Mouse (Mus musculus) embryo, embryonic 11.5 days (tissue): ENCODE measurements around the gene Gm17018.

ENCODE experiments used
- DNase-seq: peaks from one replicate; pipeline ENCODE4 v3.0.0-alpha.2; 2012; ENCODE audit warnings: low read depth, low spot score

Gm17018 gene

DNA sequence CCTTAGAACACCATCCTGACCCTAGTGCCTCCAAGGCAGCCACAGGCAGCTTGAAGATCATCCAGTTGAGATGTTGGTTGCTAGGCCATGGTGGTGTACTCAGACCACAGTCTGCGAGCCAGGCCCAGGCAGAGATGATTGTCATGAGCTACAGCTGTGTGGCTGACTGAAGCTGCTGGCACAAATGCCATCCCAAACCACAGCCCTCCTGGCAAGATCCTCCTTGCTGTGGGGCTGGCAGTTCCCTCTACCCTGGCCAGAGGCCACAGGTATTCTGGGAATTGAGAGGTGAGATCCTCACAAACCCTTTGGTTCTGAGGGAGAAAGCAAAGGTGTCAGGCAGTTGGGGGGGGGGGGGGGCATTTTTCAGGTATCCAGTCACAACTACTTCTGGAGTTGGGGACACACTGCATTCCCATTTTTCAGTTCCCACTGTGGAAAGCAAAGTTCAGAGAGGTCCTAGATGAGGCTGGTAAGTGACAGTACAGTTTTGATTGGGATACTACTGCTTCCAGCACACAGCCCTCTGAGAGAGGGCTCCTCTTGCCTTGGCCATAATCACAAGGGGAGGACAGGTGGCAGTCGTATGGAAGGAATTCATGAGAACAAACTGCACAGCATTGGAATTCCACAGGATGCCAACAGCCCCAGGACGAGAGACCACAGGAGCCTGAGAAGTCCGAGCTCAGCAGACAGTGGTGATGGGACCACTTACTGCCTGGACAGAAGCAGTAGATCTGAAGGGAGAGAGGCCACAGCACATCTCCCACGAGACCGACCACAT lies 27.3 kb downstream of the Gm17018 start:
- DNase-seq: no peak

DNA sequence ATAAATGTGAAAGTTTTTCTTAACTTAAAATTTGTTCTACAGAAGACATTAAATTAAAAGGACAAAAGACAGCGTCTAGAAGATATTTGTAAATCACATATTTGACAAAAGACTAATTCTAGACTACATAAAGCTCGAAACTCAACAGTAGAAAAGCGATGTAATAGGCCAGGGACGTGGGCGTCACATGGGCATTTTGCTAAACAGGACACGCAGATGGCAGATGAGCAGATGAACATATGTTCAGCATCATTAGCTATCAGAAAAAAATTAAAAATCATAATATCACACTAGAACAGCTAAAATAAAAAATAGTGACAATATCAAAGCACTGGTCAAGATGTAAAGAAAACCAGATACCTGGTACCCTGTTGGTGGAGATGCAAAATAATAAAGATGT lies 29.3 kb downstream of the Gm17018 start:
- no peak for DNase-seq

DNA sequence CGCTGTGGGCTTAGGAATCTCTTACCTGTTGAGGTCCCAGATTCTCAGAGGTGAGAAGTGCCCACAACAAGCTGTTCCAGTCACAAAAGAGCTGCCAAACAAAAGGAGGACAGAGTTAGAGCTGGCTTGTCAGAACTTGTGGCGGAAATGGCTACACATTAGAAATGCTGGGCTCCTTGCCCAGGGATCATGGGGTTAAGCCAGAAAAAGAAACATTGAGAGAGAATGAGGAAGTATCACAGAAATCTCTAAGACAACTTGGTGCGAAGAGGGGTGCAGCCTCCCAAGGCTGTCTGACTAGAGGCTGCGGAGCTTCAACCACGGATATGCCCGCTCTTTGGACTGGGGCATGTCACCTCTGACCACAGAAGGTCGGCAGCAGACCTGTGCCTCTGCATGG lies 31.3 kb downstream of the Gm17018 start:
- DNase-seq: no peak

DNA sequence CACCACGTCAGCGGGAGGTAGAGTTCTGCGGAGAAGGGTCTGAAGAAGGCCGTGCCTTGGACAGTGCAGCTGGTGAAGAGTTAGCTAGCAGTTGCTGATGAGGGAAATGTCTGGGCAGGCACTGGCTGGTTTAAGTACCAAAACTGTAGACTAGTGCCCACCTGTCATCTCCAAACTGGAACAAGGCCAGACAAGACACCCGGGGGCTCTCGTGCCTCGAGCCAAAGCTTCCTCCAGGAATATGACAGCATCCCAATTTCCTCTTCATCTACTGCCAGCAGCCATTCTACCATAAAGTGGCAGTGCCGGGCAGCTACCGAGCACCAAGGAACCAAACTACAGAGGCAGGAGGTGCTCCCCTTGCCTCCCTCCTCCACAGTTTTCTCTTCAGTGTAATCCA lies 32.5 kb downstream of the Gm17018 start:
- DNase-seq: no peak

DNA sequence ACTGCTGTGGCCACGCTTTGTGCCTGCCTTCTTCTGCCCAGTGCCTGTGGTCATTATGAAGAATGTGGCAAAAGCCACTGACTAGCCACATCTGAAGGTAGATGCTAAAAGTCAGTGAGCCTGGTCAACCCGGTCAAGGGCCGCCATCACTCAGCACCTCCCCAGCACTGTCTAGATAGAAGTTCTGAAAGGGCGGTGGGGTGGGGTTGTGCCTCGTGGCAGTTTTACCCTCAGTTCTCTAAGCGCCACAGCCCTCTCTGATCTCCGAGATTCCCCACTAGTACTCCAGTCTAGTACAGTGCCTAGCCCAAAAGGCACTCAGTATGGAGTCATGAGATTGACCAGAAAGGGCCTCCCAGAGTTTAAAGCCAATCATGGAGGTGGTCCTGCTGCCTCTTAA lies 33.7 kb downstream of the Gm17018 start:
- no peak for DNase-seq

DNA sequence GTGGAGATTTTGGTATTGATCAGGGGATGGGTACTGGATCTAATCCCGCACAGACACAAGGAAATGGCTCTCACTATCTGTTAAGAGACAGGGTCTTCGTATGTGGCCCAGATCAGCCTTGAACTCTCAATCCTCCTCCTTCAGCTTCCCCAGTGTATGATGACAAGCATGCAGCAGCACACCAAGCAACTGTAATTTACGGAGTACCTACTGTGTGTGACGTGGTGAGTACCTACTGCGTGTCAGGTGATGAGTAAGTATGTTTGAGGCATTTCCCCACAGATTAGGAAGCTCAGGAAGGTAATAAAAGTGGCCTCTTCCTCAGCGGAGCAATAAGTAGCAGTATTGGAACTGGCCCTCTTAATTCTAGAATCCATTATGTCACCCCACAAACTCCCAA lies 35.1 kb downstream of the Gm17018 start:
- no peak for DNase-seq

DNA sequence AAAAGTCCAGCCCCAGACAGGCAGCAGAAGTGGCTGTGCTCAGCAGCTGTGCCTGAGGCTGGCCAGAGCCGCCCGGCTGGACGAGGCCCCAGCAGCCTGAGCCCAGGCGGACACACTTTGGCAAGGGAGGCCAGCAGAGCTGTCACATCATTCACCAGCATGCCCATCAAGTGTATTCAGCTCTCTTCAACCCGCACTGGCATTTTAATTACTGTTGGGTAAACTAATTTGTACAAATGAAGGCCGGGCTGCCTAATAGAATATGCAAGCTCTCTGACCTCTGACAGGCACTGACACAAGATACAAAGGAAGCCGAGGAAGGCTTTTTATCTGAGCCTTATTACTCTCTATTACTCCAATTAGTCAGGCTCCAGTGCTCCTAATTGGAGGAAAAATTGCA lies 35.6 kb downstream of the Gm17018 start:
- no peak for DNase-seq

DNA sequence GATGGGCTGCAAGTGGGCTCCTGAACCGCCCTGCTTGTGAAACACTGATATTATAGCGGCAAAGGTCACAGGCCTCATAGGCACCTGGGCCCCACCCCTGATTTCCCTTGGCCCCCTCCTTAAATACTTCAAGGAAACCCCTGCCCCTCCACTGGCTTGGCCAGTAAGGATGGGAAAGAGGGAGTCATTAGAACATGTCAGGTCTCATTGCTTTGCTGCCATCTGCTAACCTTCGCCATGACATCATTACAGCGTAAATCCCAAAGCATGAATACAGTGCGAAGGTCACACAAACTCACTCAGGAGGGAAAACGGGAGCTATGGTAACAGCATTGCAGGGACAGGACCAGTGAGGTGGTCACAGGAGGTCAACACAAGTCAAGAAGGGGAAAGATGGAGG lies 36.0 kb downstream of the Gm17018 start:
- DNase-seq: no peak

DNA sequence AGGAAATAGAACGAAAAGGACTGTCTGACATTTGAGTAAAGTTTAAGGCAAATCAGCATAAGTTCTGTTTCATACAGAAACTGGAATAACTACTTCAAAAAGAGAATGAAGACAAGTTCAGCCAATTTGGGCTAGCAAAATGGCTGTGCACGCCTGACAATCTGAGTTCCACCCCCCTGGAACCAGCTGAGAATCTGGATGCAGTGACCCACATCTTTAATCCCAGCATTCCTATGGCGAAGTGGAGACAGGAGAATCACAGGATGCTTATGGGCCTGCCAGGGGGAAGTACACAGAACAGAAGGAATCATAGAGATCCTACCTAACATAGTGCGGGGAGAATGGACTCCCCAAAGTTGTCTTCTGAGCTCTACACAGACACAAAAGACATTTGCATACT lies 36.7 kb downstream of the Gm17018 start:
- no peak for DNase-seq

DNA sequence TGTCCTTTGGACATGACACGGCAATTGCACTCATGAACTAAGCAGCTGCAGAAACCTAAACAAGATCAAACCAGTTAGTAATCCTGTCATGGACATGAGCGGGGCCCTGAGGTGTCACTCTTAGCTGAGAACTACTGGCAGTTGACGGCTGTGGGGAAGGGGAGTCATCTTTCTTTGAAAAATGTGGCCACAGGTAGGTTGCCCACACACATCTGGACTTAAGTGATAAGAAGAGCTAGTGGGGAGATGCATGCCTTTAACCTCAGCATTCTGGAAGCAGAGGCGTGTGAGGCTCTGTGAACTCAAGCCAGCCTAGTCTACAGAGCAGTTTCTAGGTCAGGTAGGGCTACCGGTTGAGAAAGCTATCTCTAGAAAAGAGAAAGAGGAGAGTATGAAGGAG lies 42.2 kb downstream of the Gm17018 start:
- no peak for DNase-seq

DNA sequence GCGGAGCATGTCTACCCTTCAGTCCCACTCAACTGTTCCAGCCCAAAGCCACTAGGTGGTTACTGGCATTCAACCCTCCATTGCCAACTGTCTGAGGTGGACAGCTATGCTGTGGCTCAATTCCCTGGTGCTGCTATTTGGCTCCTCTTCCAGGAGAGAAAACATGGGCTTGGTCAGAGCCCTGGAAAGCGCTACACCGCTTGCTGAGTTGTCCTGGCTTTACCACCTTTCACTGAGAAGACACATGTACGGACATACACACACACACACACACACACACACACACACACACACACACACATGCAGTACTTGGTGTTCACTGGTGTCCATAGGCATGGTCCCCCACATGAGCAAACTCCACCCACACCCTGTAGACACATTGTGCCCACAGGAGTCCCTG lies 46.3 kb downstream of the Gm17018 start:
- no peak for DNase-seq

DNA sequence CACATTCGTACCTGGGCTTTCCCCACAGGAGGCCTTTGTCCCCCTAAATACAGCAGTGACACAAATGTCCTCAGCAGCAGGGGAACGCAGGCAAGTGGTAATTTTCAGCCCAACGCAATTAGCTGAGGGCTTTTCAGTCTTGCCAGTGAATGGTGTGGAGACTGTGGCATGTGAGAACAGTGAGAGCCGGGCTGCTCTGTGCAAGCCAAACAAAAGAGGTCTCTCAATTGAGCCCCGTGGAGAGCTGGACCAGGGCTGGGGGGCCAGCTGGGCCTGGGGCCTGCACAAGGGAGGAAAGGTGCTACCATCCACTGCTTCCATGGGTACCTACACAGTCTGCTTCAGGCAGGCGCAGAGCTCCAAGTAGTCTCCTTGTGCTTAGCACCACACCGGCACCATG lies 47.1 kb downstream of the Gm17018 start:
- DNase-seq: no peak

DNA sequence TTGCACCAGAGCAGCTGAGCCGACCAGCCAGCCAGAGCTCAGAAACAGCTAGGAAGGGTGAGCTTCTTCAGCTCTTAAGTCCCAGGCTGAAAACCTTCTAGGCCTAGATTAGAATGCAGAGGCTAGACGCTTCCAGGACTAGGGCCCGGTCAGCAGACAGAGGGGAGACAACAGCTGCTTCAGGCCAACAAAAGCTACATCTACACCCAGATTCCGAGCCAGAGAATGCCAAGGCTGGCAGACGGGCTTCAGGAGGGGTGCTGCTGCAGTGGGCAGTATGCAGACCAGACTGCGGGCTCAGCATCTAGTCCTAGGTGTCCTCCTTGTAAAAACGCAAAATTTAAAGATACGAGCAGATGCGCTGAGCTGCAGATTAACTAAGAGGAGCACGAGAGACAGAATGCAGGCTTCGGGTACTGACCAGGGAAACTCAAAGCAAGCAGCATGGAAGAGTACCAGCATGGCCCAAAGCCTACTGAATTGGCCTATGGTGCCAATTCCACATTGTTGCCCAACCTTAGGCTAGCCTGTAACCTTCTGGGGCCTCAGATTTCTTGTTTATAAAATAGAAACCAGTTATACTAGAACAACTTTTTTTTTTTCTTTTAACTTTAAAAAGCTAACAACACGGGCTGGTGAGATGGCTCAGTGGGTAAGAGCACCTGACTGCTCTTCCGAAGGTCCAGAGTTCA lies 48.4 kb downstream of the Gm17018 start:
- DNase-seq: no peak

DNA sequence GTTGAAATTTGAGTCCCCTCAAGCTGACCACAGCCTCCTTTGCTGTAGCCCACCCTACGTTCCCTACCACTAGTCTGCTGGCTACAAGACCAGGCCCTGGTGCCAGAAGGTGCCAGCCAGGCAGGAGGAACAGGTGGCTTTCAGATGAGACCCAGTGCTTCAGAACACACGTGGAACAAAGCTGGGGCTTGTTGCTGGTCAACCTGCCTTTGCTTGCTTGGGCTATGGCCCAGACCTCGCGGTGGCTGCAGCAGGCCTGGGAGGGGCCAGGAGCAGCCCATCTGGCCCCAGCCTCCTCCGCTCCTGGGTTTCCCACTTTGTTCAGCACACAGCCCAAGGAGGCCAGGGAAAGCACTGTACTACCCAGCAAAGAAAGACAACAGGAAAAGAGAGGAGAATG lies 50.4 kb downstream of the Gm17018 start:
- DNase-seq: no peak

DNA sequence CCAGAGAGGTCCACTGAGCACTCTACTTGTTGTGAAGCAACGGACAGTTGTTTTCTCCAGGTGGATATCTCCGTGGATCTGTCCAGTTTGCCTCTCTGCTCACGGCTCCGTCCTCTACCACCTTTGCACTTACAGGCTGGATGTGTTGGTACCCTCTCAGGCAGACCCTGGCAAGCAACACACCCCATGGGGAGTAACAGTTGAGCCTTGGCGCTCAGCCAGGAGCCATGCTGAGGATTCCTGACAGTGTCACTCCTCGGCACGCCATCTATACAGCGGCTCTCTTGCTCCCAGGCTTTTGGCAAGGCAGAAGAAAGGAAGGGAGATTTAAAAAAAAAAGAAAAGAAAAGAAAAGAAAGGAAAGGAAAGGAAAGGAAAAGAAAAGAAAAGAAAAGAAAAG lies 54.0 kb downstream of the Gm17018 start:
- DNase-seq: no peak

DNA sequence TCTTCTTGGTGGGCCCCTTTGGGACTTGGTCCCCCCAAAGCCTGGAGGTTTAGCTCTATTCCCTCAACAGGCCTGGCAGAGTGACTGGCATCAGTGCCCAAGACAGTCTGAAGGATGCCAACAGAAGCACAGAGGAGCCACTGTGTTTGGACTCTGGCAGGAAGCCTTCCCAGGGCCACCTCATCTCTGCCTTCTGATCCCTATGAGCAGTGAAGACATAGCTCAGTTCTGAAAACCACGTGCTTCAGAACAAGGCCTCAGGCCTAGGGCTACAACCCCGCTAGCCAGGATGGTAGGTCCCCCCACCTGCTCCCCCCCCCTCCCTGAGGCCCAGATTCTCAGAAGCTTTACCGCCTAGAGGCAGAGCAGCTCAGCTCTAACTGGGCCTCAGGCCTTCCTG lies 54.5 kb downstream of the Gm17018 start:
- no peak for DNase-seq

DNA sequence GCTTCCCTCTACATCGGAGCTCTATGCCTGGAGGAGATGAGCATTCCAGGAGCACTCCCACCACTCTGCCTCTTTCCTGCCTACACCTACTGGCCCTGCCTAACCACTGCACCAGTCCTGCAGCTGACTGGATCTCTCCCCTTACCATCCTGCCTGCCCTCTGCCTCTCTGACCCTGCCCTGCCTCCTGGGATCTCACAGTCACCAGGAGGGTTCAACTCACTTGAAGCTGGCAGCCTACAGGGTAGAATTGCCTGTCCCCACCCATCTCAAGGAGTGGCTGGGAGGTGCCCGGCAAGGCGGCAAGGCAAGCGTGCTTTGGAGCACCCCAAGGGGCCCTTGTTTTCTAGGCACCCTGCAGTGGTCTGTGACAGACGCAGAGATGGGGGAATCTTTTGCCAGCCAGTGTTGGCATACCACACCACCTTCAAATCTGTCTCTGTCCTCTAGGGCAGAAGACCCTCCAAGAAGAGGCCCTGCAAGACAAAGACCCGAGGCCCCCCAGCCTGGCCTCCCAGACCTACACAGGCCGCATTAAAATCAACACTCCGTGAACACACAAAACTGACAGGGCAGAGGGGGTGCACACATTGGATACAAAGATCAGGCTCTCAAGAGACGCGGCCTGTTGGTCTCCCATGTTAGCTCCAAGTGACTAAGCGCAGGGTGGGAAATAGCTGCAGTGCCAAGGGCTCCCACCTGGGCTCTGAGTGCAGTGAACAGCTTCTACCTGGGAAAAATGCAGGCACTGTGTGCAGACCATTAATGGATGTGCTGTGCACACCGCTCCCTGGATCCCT lies 55.2 kb downstream of the Gm17018 start:
- no peak for DNase-seq

DNA sequence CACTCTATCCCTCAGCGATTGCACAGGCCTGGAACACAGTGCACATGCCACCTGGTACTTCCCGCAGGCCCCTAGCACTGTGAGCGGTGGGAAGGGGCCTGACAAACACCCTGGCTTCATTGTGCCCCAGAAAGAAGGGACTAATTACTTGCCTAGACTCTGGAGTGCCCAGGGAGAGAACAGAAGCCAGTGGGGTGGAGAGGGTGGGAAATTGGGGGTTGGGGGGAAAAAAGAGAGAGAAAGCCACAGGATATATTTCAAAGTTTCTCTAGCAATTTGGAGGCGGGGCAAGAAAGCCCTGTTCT lies 55.8 kb downstream of the Gm17018 start:
- no peak for DNase-seq

DNA sequence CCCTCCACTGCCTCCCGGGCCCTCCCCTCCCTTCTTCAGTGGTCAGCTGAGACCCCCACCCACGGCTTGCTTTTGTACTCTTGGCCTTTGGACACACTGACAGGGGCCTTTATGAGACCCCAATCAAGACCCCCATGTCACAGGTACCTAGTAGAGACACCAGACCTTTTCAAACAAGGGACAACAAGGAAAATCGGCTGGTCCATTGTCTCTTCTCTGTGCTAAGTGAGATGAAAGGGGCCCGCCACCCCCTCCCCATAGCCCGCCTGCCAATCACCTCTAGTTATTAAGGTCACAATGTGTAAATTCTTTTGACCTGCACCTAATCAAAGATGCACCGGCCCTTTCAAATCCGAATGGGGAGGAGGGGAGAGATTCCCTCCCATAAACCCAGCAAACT lies 56.3 kb downstream of the Gm17018 start:
- DNase-seq: no peak

DNA sequence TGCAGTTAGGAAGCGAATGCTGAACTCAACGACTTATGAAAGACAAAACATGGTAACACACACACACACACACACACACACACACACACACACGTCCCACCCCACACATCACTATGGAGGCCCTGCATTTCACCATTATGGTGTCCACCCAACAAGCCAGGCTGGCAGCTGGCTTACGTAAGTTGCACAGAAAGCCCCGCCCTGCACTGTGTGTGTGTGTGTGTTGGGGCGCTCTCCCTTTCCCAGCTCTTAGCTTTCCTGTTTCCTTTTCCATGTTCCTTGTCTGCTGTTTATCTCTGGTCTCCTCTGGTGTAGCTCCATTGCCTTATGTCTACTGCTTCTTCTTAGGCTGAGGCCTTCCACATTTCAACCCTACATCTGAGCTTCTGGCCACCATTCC lies 57.8 kb downstream of the Gm17018 start:
- DNase-seq: no peak

DNA sequence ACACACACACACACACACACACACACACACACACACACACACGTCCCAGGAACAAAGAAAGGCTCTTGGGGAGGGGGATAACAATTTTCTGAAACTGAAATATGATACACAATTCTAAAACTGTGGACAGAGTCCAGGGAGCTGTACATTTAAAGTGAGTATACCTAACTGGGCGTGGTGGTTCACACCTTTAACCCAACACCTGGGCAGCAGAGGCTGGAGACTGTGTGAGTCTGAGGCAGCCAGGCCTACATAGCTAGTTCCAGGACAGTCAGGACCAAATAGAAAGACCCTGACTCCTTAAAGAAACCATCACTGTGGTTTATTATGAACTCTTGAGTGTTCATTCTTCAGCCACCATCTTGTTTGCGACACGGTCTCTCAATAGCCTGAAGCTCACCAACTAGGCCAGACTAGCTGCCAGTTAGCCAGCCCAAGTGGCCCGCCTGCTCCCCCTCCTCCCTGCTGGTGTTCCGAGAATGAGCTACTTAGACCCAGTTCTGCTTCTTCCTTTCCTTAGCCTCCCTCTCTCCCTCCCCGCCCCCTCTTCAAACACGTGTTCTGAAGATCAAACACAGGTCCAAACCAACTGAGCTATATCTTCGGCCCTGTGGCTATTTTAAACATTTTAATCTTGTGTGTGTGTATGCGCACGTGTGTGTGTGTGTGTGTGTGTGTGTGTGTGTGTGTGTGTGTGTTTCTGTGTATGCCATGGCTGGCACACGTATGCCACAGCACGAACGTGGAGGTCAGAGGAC lies 59.5 kb downstream of the Gm17018 start:
- no peak for DNase-seq

DNA sequence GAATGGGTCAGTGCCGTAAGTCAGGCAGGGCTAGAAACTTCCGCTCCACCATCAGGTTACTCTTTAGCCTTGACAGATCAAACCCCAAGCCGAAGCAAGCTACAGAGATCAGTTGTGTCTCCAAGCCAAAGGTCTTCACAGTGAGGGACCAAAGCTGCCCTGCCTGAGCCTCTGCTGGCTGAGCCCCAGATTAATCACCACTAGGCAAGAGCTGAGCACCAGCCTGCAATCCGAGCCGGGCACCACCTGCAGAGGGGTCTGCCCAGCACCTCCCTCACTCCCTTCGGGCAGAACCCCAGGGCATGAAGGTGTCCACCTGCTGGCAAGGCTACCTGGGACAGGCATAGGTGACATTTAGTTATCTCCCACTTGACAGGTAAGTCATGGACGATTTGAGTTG lies 60.6 kb downstream of the Gm17018 start:
- DNase-seq: no peak
